Comparison of ENCODE assay signal across 18 mouse cellular contexts in genomic region chr13:46088237-46088636, GRCm38 (mm10).
DNase-seq lines count a peak whose midpoint lies in the region; ATAC-seq and TF ChIP-seq lines count a peak whose summit lies in the region.
"Had no signal": no experiment of that assay in that cellular context is flagged by ENCODE, and none has a peak within 500 bp of the region (broad histone marks: within the 10 kb centered on the region; RNA-seq: fewer than 3 reads in every experiment).

No protein-coding gene starts in this region.

- H3K4me3 ChIP-seq in left cerebral cortex, adult 2 months = no peak overlapping the region
- H3K4me3 ChIP-seq in small intestine, adult 2 months (ENCODE audit: low read depth, low read length) = no peak overlapping the region
- H3K4me3 ChIP-seq: embryonic facial prominence, embryonic 10.5 days; erythroblast, embryonic 14.5 days; heart, embryonic 13.5 days; intestine, embryonic 15.5 days had no signal

- intact Hi-C loops in left cerebral cortex, adult 2 months (cut with DNase I) = loop anchor here (5.0 kb wide), 1 partner anchor 121 kb away; the partner anchor contains the start of gene Atxn1

- no peaks in the 10 kb centered on the region for H3K27me3 ChIP-seq in small intestine, adult 2 months (ENCODE audit: control insufficient read depth, insufficient read depth, low read length)
- H3K27me3 ChIP-seq: heart, embryonic 13.5 days; intestine, embryonic 15.5 days had no signal

- peak; percentile 45 for TF ChIP-seq CTCF in left cerebral cortex, adult 2 months (IDR thresholded peaks at IDR 0.05)
- TF ChIP-seq CTCF in small intestine, adult 2 months (IDR thresholded peaks at IDR 0.05; ENCODE audit: extremely low read depth, insufficient read length, insufficient replicate concordance, low read depth, low read length) = peak; percentile 46; the same call in 1 of the 2 replicates

- H3K36me3 ChIP-seq in small intestine, adult 2 months (ENCODE audit: control insufficient read depth, insufficient read depth, low read length) = no peaks in the 10 kb centered on the region
- H3K36me3 ChIP-seq: embryonic facial prominence, embryonic 10.5 days; heart, embryonic 13.5 days; intestine, embryonic 15.5 days had no signal

- no peak for ATAC-seq in CD4-positive, CD25-positive, alpha-beta regulatory T cell, adult 4 months
- ATAC-seq: intestine, embryonic 15.5 days; midbrain, embryonic 16.5 days had no signal

- WGBS in small intestine, adult 2 months = 88% methylated on average over 3 of the region's 3 CpGs

- no peak for TF ChIP-seq POLR2A in small intestine, adult 2 months (IDR thresholded peaks at IDR 0.05; ENCODE audit: low read depth, low read length)

- no peaks in the 10 kb centered on the region for H3K4me1 ChIP-seq in small intestine, adult 2 months (ENCODE audit: control insufficient read depth, insufficient read depth, insufficient read length, low read length)
- H3K4me1 ChIP-seq: embryonic facial prominence, embryonic 10.5 days; heart, embryonic 13.5 days; intestine, embryonic 15.5 days had no signal

- H3K27ac ChIP-seq in left cerebral cortex, adult 2 months = peak overlapping the region; percentile 59
- no peak overlapping the region for H3K27ac ChIP-seq in small intestine, adult 2 months (ENCODE audit: insufficient read depth, low read depth, low read length)
- H3K27ac ChIP-seq: embryonic facial prominence, embryonic 10.5 days; heart, embryonic 13.5 days; intestine, embryonic 15.5 days had no signal

- peak; percentile 4 for DNase-seq in CD4-positive, CD25-positive, alpha-beta regulatory T cell, adult 2 months (ENCODE audit: low read depth, low spot score)
- DNase-seq in left cerebral cortex, adult 2 months (ENCODE audit: extremely low spot score in 1 of 2, low spot score in 2 of 2) = no peak
- DNase-seq in left cerebral cortex, adult 18-20 months (ENCODE audit: low spot score in 2 of 2) = no peak
- peak; percentile 4 for DNase-seq in thymus, postnatal 14 days
- DNase-seq in thymus, adult 18-20 months = no peak
- DNase-seq in urinary bladder, postnatal 14 days (ENCODE audit: low spot score) = no peak
- DNase-seq: adrenal gland, postnatal 36 days; cerebellum, postnatal 10 days; kidney, postnatal 4 days; lung, adult 2 months; right cerebral cortex, postnatal 25 days had no signal

Comparison
In these comparisons a context has a peak if more than half of its experiments do, and no peak if none do; other contexts are left out.
1. DNase-seq: peak in CD4-positive, CD25-positive, alpha-beta regulatory T cell, adult 2 months (single experiment) and thymus, postnatal 14 days (single experiment); none in left cerebral cortex, adult 2 months (0 of 2), left cerebral cortex, adult 18-20 months (0 of 2), thymus, adult 18-20 months (0 of 2) and urinary bladder, postnatal 14 days (single experiment).